ENCODE assay signal across 23 mouse cellular contexts in genomic region chrX:142727847-142728246, GRCm38 (mm10). TPM values are rescaled to one million over a fixed set of nuclear protein-coding genes. Genes with fewer than 3 reads are reported as not detected.
DNase-seq lines count a peak whose midpoint lies in the region; ATAC-seq and TF ChIP-seq lines count a peak whose summit lies in the region.
"Had no signal": no experiment of that assay in that cellular context is flagged by ENCODE, and none has a peak within 500 bp of the region (broad histone marks: within the 10 kb centered on the region; RNA-seq: fewer than 3 reads in every experiment).

No protein-coding gene starts in this region.

- WGBS in forebrain, embryonic 11.5 days: 49% methylated on average over 6 of the region's 6 CpGs
- WGBS in forebrain, postnatal 0 days: 47% methylated on average over 6 of the region's 6 CpGs
- WGBS in midbrain, embryonic 14.5 days: 55% methylated on average over 6 of the region's 6 CpGs
- WGBS in midbrain, embryonic 16.5 days: 41% methylated on average over 6 of the region's 6 CpGs
- WGBS in forebrain, embryonic 14.5 days: 44% methylated on average over 6 of the region's 6 CpGs

- no peak overlapping the region for H3K4me3 ChIP-seq in forebrain, embryonic 11.5 days (ENCODE audit: low read depth, low read length)
- no peak overlapping the region for H3K4me3 ChIP-seq in forebrain, postnatal 0 days (ENCODE audit: low read depth, low read length)
- H3K4me3 ChIP-seq in midbrain, embryonic 14.5 days (replicated peaks; ENCODE audit: low read depth, low read length): no peak overlapping the region
- no peak overlapping the region for H3K4me3 ChIP-seq in midbrain, embryonic 16.5 days (ENCODE audit: low read depth, low read length)
- no peak overlapping the region for H3K4me3 ChIP-seq in forebrain, embryonic 14.5 days (ENCODE audit: low read depth, low read length)
- H3K4me3 ChIP-seq: embryonic facial prominence, embryonic 10.5 days; hindbrain, embryonic 12.5 days had no signal

- peaks cover 6% of the 10 kb centered on the region for H3K27me3 ChIP-seq in forebrain, embryonic 11.5 days (ENCODE audit: control insufficient read depth, insufficient read depth, low read length)
- no peaks in the 10 kb centered on the region for H3K27me3 ChIP-seq in forebrain, postnatal 0 days (ENCODE audit: insufficient read depth, low read length)
- H3K27me3 ChIP-seq in midbrain, embryonic 14.5 days (ENCODE audit: control insufficient read depth, insufficient read depth, low read length): no peaks in the 10 kb centered on the region
- no peaks in the 10 kb centered on the region; the same call in none of the 2 replicates for H3K27me3 ChIP-seq in midbrain, embryonic 16.5 days (ENCODE audit: control insufficient read depth, insufficient read depth, low read depth, low read length)
- no peaks in the 10 kb centered on the region for H3K27me3 ChIP-seq in forebrain, embryonic 14.5 days (replicated peaks; ENCODE audit: control insufficient read depth, insufficient read depth, low read length)

- no peak overlapping the region for H3K4me2 ChIP-seq in forebrain, embryonic 11.5 days (ENCODE audit: low read depth, low read length, severe bottlenecking)
- no peak overlapping the region for H3K4me2 ChIP-seq in forebrain, postnatal 0 days (ENCODE audit: low read depth)
- H3K4me2 ChIP-seq in midbrain, embryonic 14.5 days (ENCODE audit: low read length): no peak overlapping the region
- H3K4me2 ChIP-seq in midbrain, embryonic 16.5 days (ENCODE audit: low read length): no peak overlapping the region
- no peak overlapping the region for H3K4me2 ChIP-seq in forebrain, embryonic 14.5 days (ENCODE audit: low read length)
- H3K4me2 ChIP-seq: hindbrain, embryonic 12.5 days had no signal

- TF ChIP-seq CTCF in forebrain, postnatal 0 days (IDR thresholded peaks at IDR 0.05; ENCODE audit: low read depth): no peak

- H3K36me3 ChIP-seq in forebrain, embryonic 11.5 days (ENCODE audit: control insufficient read depth, insufficient read depth, low read length): no peaks in the 10 kb centered on the region
- H3K36me3 ChIP-seq in forebrain, postnatal 0 days (ENCODE audit: insufficient read depth): no peaks in the 10 kb centered on the region
- H3K36me3 ChIP-seq in midbrain, embryonic 14.5 days (ENCODE audit: control insufficient read depth, insufficient read depth, low read length): no peaks in the 10 kb centered on the region
- no peaks in the 10 kb centered on the region for H3K36me3 ChIP-seq in midbrain, embryonic 16.5 days (ENCODE audit: control insufficient read depth, insufficient read depth, low read length)
- no peaks in the 10 kb centered on the region for H3K36me3 ChIP-seq in forebrain, embryonic 14.5 days (ENCODE audit: control insufficient read depth, insufficient read depth, low read length)
- H3K36me3 ChIP-seq: hindbrain, embryonic 12.5 days had no signal

- no peaks in the 10 kb centered on the region for H3K9me3 ChIP-seq in forebrain, embryonic 11.5 days (ENCODE audit: control insufficient read depth, low read length)
- no peaks in the 10 kb centered on the region for H3K9me3 ChIP-seq in forebrain, postnatal 0 days (ENCODE audit: low read length)
- no peaks in the 10 kb centered on the region for H3K9me3 ChIP-seq in midbrain, embryonic 14.5 days (ENCODE audit: control insufficient read depth, low read length)
- H3K9me3 ChIP-seq in midbrain, embryonic 16.5 days (replicated peaks; ENCODE audit: control insufficient read depth, low read length, poor library complexity, severe bottlenecking): no peaks in the 10 kb centered on the region
- no peaks in the 10 kb centered on the region for H3K9me3 ChIP-seq in forebrain, embryonic 14.5 days (replicated peaks; ENCODE audit: control insufficient read depth, low read length)
- H3K9me3 ChIP-seq: embryonic facial prominence, embryonic 10.5 days; G1E; hindbrain, embryonic 12.5 days had no signal

- H3K9ac ChIP-seq in forebrain, embryonic 11.5 days (ENCODE audit: low read length): no peak overlapping the region
- no peak overlapping the region for H3K9ac ChIP-seq in forebrain, postnatal 0 days
- no peak overlapping the region for H3K9ac ChIP-seq in midbrain, embryonic 14.5 days (replicated peaks; ENCODE audit: low read length)
- H3K9ac ChIP-seq in midbrain, embryonic 16.5 days (ENCODE audit: low read depth, low read length): no peak overlapping the region
- H3K9ac ChIP-seq in forebrain, embryonic 14.5 days (ENCODE audit: low read length): no peak overlapping the region
- H3K9ac ChIP-seq: hindbrain, embryonic 12.5 days had no signal

- peak; percentile 70 for ATAC-seq in forebrain, embryonic 11.5 days (replicated peaks; ENCODE audit: low FRiP score)
- ATAC-seq in forebrain, postnatal 0 days: no peak
- no peak for ATAC-seq in midbrain, embryonic 14.5 days (ENCODE audit: low FRiP score, low TSS enrichment)
- no peak for ATAC-seq in midbrain, embryonic 16.5 days
- peak; percentile 73 for ATAC-seq in forebrain, embryonic 14.5 days
- ATAC-seq in granulocyte monocyte progenitor cell, adult 5-6 weeks (replicated peaks; ENCODE audit: poor library complexity, severe bottlenecking): no peak
- ATAC-seq: CD4-positive, CD25-positive, alpha-beta regulatory T cell, adult 4 months; hindbrain, embryonic 16.5 days; inflammation-experienced regulatory T-cells, adult 6 months; intestine, postnatal 0 days had no signal

- H3K4me1 ChIP-seq in forebrain, embryonic 11.5 days (replicated peaks; ENCODE audit: control insufficient read depth, insufficient read depth, low read length): peaks cover 2% of the 10 kb centered on the region; the same call in 1 of the 2 replicates
- H3K4me1 ChIP-seq in forebrain, postnatal 0 days (ENCODE audit: insufficient read depth): peaks cover 4% of the 10 kb centered on the region; the same call in 1 of the 2 replicates
- H3K4me1 ChIP-seq in midbrain, embryonic 14.5 days (ENCODE audit: control insufficient read depth, insufficient read depth, low read length): 0 out of 2 replicates have a peak, but pooled peaks cover 2% of the 10 kb centered on the region
- no peaks in the 10 kb centered on the region for H3K4me1 ChIP-seq in midbrain, embryonic 16.5 days (ENCODE audit: control insufficient read depth, insufficient read depth, low read length)
- H3K4me1 ChIP-seq in forebrain, embryonic 14.5 days (ENCODE audit: control insufficient read depth, insufficient read depth, low read length): peaks cover 5% of the 10 kb centered on the region
- H3K4me1 ChIP-seq: hindbrain, embryonic 12.5 days had no signal

- DNase-seq in forebrain, embryonic 11.5 days (ENCODE audit: low spot score): no peak
- DNase-seq in forebrain, postnatal 0 days: no peak
- DNase-seq in midbrain, embryonic 14.5 days: peak; percentile 8
- DNase-seq in forebrain, embryonic 14.5 days (ENCODE audit: low spot score): peak; percentile 57
- DNase-seq in neural tube, embryonic 10.5 days (ENCODE audit: extremely low spot score, low spot score): no peak
- DNase-seq: adrenal gland, postnatal 14 days; B cell, adult 2 months; cerebellum, adult 18-20 months; cerebellum, adult 9-11 months; cerebellum, postnatal 36 days; gastrocnemius, postnatal 25 days; heart, adult 11 months; heart, postnatal 10 days; heart, postnatal 4 days had no signal

- no peak overlapping the region for H3K27ac ChIP-seq in forebrain, embryonic 11.5 days (ENCODE audit: low read depth, low read length)
- H3K27ac ChIP-seq in forebrain, postnatal 0 days (ENCODE audit: low read depth, low read length): no peak overlapping the region
- H3K27ac ChIP-seq in midbrain, embryonic 14.5 days (replicated peaks; ENCODE audit: low read depth, low read length): no peak overlapping the region
- no peak overlapping the region for H3K27ac ChIP-seq in midbrain, embryonic 16.5 days (ENCODE audit: low read length)
- no peak overlapping the region for H3K27ac ChIP-seq in forebrain, embryonic 14.5 days (ENCODE audit: low read depth, low read length)
- H3K27ac ChIP-seq: embryonic facial prominence, embryonic 10.5 days; hindbrain, embryonic 12.5 days had no signal

RNA-seq across cellular contexts. Expression of gene Tmem164, which starts 46.6 kb away (rescaled TPM):
- polyA plus RNA-seq in forebrain, embryonic 11.5 days (2014; fragmentation: Nextera tagmentation; extraction: Ambion mirVana): 37.6 and 42.6 TPM in 2 replicates
- total RNA-seq in forebrain, postnatal 0 days (2014; rRNA removed): 33.9 and 35.3 TPM in 2 replicates
- polyA plus RNA-seq in forebrain, postnatal 0 days (2015; fragmentation: Nextera tagmentation; extraction: Ambion mirVana): 14.9 and 17.2 TPM in 2 replicates
- 10.6 and 14.0 TPM in 2 replicates for polyA plus RNA-seq in midbrain, embryonic 14.5 days (2014; fragmentation: Nextera tagmentation; extraction: Ambion mirVana)
- 21.4 and 22.0 TPM in 2 replicates for polyA plus RNA-seq in midbrain, embryonic 16.5 days (2015; fragmentation: Nextera tagmentation; extraction: Ambion mirVana)
- 11.0 and 11.5 TPM in 2 replicates for polyA plus RNA-seq in forebrain, embryonic 14.5 days (2014; fragmentation: Nextera tagmentation; extraction: Ambion mirVana)
- total RNA-seq in granulocyte monocyte progenitor cell, adult 5-6 weeks (2014; fragmentation: Nextera tagmentation): 38.0 and 44.1 TPM in 2 replicates
- total RNA-seq in granulocyte monocyte progenitor cell, adult 5-6 weeks (2017): 46.0 and 49.8 TPM in 2 replicates

Comparison
In these comparisons a context has a peak if more than half of its experiments do, and no peak if none do; other contexts are left out.
1. ATAC-seq: peak in forebrain, embryonic 11.5 days (single experiment) and forebrain, embryonic 14.5 days (single experiment); none in forebrain, postnatal 0 days (single experiment), midbrain, embryonic 14.5 days (single experiment), midbrain, embryonic 16.5 days (single experiment) and granulocyte monocyte progenitor cell, adult 5-6 weeks (single experiment).
2. DNase-seq: peak in midbrain, embryonic 14.5 days (single experiment) and forebrain, embryonic 14.5 days (single experiment); none in forebrain, embryonic 11.5 days (single experiment), forebrain, postnatal 0 days (single experiment) and neural tube, embryonic 10.5 days (single experiment).